Mouse (Mus musculus): Measurements from ENCODE around the gene St6galnac3. TPM values are rescaled to one million over a fixed set of nuclear protein-coding genes. Genes with fewer than 3 reads are reported as not detected.

The St6galnac3 gene
- total RNA-seq, 1 experiment from 2014 or later, result 6.8 TPM

- no peak for ATAC-seq (ENCODE audit: extremely low read depth, insufficient number of reproducible peaks, low FRiP score, poor library complexity, severe bottlenecking)
These were observed 60.3 kb downstream of the St6galnac3 start for GRCm38 (mm10) chr3:153664696-153665095.

GRCm38 (mm10) chr3:153663841-153664427 lies 61.0 kb downstream of the St6galnac3 start:
- ATAC-seq (ENCODE audit: extremely low read depth, insufficient number of reproducible peaks, low FRiP score, poor library complexity, severe bottlenecking), result no peak

- no peak for ATAC-seq (ENCODE audit: extremely low read depth, insufficient number of reproducible peaks, low FRiP score, poor library complexity, severe bottlenecking)
These were observed 62.2 kb downstream of the St6galnac3 start for GRCm38 (mm10) chr3:153662796-153663195.

GRCm38 (mm10) chr3:153661927-153662326 lies 63.0 kb downstream of the St6galnac3 start:
- ATAC-seq (ENCODE audit: extremely low read depth, insufficient number of reproducible peaks, low FRiP score, poor library complexity, severe bottlenecking), result no peak

- no peak for ATAC-seq (ENCODE audit: extremely low read depth, insufficient number of reproducible peaks, low FRiP score, poor library complexity, severe bottlenecking)
These were observed 65.3 kb downstream of the St6galnac3 start for GRCm38 (mm10) chr3:153659575-153660168.

- peak; percentile 45; the same call in 1 of the 2 replicates for ATAC-seq (ENCODE audit: extremely low read depth, insufficient number of reproducible peaks, low FRiP score, poor library complexity, severe bottlenecking)
These were observed 66.8 kb downstream of the St6galnac3 start for GRCm38 (mm10) chr3:153658051-153658777.

- no peak for ATAC-seq (ENCODE audit: extremely low read depth, insufficient number of reproducible peaks, low FRiP score, poor library complexity, severe bottlenecking)
These were observed 69.9 kb downstream of the St6galnac3 start for GRCm38 (mm10) chr3:153655071-153655470.

GRCm38 (mm10) chr3:153652850-153653249 lies 72.1 kb downstream of the St6galnac3 start:
- ATAC-seq (ENCODE audit: extremely low read depth, insufficient number of reproducible peaks, low FRiP score, poor library complexity, severe bottlenecking), result no peak

GRCm38 (mm10) chr3:153648713-153649112 lies 76.3 kb downstream of the St6galnac3 start:
- no peak for ATAC-seq (ENCODE audit: extremely low read depth, insufficient number of reproducible peaks, low FRiP score, poor library complexity, severe bottlenecking)

GRCm38 (mm10) chr3:153645803-153646202 lies 79.2 kb downstream of the St6galnac3 start:
- ATAC-seq (ENCODE audit: extremely low read depth, insufficient number of reproducible peaks, low FRiP score, poor library complexity, severe bottlenecking), result no peak

GRCm38 (mm10) chr3:153643822-153644519 lies 81.0 kb downstream of the St6galnac3 start:
- no peak for ATAC-seq (ENCODE audit: extremely low read depth, insufficient number of reproducible peaks, low FRiP score, poor library complexity, severe bottlenecking)

GRCm38 (mm10) chr3:153642826-153643225 lies 82.1 kb downstream of the St6galnac3 start:
- ATAC-seq (ENCODE audit: extremely low read depth, insufficient number of reproducible peaks, low FRiP score, poor library complexity, severe bottlenecking), result no peak

GRCm38 (mm10) chr3:153641805-153642204 lies 83.2 kb downstream of the St6galnac3 start:
- ATAC-seq (ENCODE audit: extremely low read depth, insufficient number of reproducible peaks, low FRiP score, poor library complexity, severe bottlenecking), result no peak

GRCm38 (mm10) chr3:153637336-153637735 lies 87.6 kb downstream of the St6galnac3 start:
- no peak for ATAC-seq (ENCODE audit: extremely low read depth, insufficient number of reproducible peaks, low FRiP score, poor library complexity, severe bottlenecking)

GRCm38 (mm10) chr3:153636804-153637153 lies 88.2 kb downstream of the St6galnac3 start:
- no peak for ATAC-seq (ENCODE audit: extremely low read depth, insufficient number of reproducible peaks, low FRiP score, poor library complexity, severe bottlenecking)

- no peak for ATAC-seq (ENCODE audit: extremely low read depth, insufficient number of reproducible peaks, low FRiP score, poor library complexity, severe bottlenecking)
These were observed 88.7 kb downstream of the St6galnac3 start for GRCm38 (mm10) chr3:153636094-153636803.

- no peak for ATAC-seq (ENCODE audit: extremely low read depth, insufficient number of reproducible peaks, low FRiP score, poor library complexity, severe bottlenecking)
These were observed 92.8 kb downstream of the St6galnac3 start for GRCm38 (mm10) chr3:153631988-153632672.

- no peak for ATAC-seq (ENCODE audit: extremely low read depth, insufficient number of reproducible peaks, low FRiP score, poor library complexity, severe bottlenecking)
These were observed 98.7 kb downstream of the St6galnac3 start for GRCm38 (mm10) chr3:153626237-153626636.

GRCm38 (mm10) chr3:153618976-153619375 lies 106.0 kb downstream of the St6galnac3 start:
- no peak for ATAC-seq (ENCODE audit: extremely low read depth, insufficient number of reproducible peaks, low FRiP score, poor library complexity, severe bottlenecking)
